Mouse (Mus musculus) urinary bladder, postnatal 4 days (tissue): ENCODE measurements at regions not wholly inside any gene's neighbourhood (a gene's known extent, or its start where the extent isn't known, plus 50 kb on each side); places are given as distances from the start of the nearest gene placed in this dataset.

ENCODE experiments used
- DNase-seq, 2 experiments: peaks; one replicate each; pipeline ENCODE4 v3.0.0; 2021 to 2022; ENCODE audit warnings: low spot score in 2 of 2

- DNase-seq: no peak
Measured at GRCm38 (mm10) chr4:101342071-101342762, 76.9 kb upstream of the Ak4 start.

- DNase-seq: no peak
Measured at GRCm38 (mm10) chr4:101340741-101341140, 75.7 kb upstream of the Jak1 start.

- no peak for DNase-seq
Measured at GRCm38 (mm10) chr4:101338211-101338610, 73.1 kb upstream of the Jak1 start.

GRCm38 (mm10) chr4:101336811-101337210 is 71.7 kb upstream of the Jak1 start:
- no peak for DNase-seq

- no peak for DNase-seq
Measured at GRCm38 (mm10) chr4:101336371-101336770, 71.3 kb upstream of the Jak1 start.

GRCm38 (mm10) chr4:101333868-101334267 is 68.8 kb upstream of the Jak1 start:
- no peak for DNase-seq

GRCm38 (mm10) chr4:101333036-101333435 is 68.0 kb upstream of the Jak1 start:
- no peak for DNase-seq

GRCm38 (mm10) chr4:101331231-101331630 is 66.1 kb upstream of the Jak1 start:
- no peak for DNase-seq

- no peak for DNase-seq
Measured at GRCm38 (mm10) chr4:101329060-101329459, 64.0 kb upstream of the Jak1 start.

GRCm38 (mm10) chr4:101326067-101326466 is 61.0 kb upstream of the Jak1 start:
- no peak for DNase-seq

GRCm38 (mm10) chr4:101321731-101322130 is 56.6 kb upstream of the Jak1 start:
- no peak for DNase-seq

GRCm38 (mm10) chr4:101320587-101320986 is 55.5 kb upstream of the Jak1 start:
- no peak for DNase-seq

GRCm38 (mm10) chr4:101319681-101320220 is 54.7 kb upstream of the Jak1 start:
- no peak for DNase-seq

- DNase-seq: no peak
Measured at GRCm38 (mm10) chr4:101318836-101319235, 53.8 kb upstream of the Jak1 start.

- DNase-seq: no peak
Measured at GRCm38 (mm10) chr4:101316061-101316460, 51.0 kb upstream of the Jak1 start.
